ENCODE assay signal across 7 mouse cellular contexts in genomic region chr5:24452030-24452690, GRCm38 (mm10). TPM values are rescaled to one million over a fixed set of nuclear protein-coding genes. Genes with fewer than 3 reads are reported as not detected.
DNase-seq lines count a peak whose midpoint lies in the region; ATAC-seq and TF ChIP-seq lines count a peak whose summit lies in the region.

Gene Agap3, plus strand, starts transcription at chr5:24452177.

- H3K27me3 ChIP-seq in E14TG2a.4 (ENCODE audit: insufficient read depth, low read length): peaks cover 38% of the 10 kb centered on the region
- H3K27me3 ChIP-seq in embryonic facial prominence, embryonic 12.5 days: no peaks in the 10 kb centered on the region
- no peaks in the 10 kb centered on the region for H3K27me3 ChIP-seq in heart, embryonic 10.5 days (ENCODE audit: insufficient read depth, poor library complexity, severe bottlenecking)
- no peaks in the 10 kb centered on the region for H3K27me3 ChIP-seq in lung, embryonic 15.5 days

- WGBS in embryonic facial prominence, embryonic 12.5 days: under 1% methylated on average over 76 of the region's 85 CpGs
- under 1% methylated on average over 66 of the region's 85 CpGs for WGBS in heart, embryonic 10.5 days
- under 1% methylated on average over 73 of the region's 85 CpGs for WGBS in lung, embryonic 15.5 days

- H3K9me3 ChIP-seq in E14TG2a.4 (ENCODE audit: low read length): no peaks in the 10 kb centered on the region
- no peaks in the 10 kb centered on the region for H3K9me3 ChIP-seq in embryonic facial prominence, embryonic 12.5 days
- H3K9me3 ChIP-seq in heart, embryonic 10.5 days: no peaks in the 10 kb centered on the region
- no peaks in the 10 kb centered on the region for H3K9me3 ChIP-seq in lung, embryonic 15.5 days

- H3K36me3 ChIP-seq in E14TG2a.4 (ENCODE audit: insufficient read depth, low read length): peaks cover 17% of the 10 kb centered on the region; the same call in 1 of the 2 replicates
- peaks cover 2% of the 10 kb centered on the region; the same call in 1 of the 2 replicates for H3K36me3 ChIP-seq in embryonic facial prominence, embryonic 12.5 days
- peaks cover 6% of the 10 kb centered on the region; the same call in 1 of the 2 replicates for H3K36me3 ChIP-seq in heart, embryonic 10.5 days
- no peaks in the 10 kb centered on the region for H3K36me3 ChIP-seq in lung, embryonic 15.5 days

- DNase-seq in adrenal gland, adult 18-20 months (ENCODE audit: low spot score in 2 of 2): peak; percentile 43 to 48
- no peak for DNase-seq in heart, embryonic 10.5 days (ENCODE audit: low spot score)
- peak; percentile 56 to 65 for DNase-seq in kidney, postnatal 4 days
- DNase-seq in retina, embryonic 14.5 days (ENCODE audit: low spot score): peak; percentile 53

- H3K4me1 ChIP-seq in E14TG2a.4 (replicated peaks; ENCODE audit: low read depth, low read length): peaks cover 56% of the 10 kb centered on the region
- peaks cover 50% of the 10 kb centered on the region for H3K4me1 ChIP-seq in embryonic facial prominence, embryonic 12.5 days
- peaks cover 54% of the 10 kb centered on the region for H3K4me1 ChIP-seq in heart, embryonic 10.5 days
- H3K4me1 ChIP-seq in lung, embryonic 15.5 days: peaks cover 52% of the 10 kb centered on the region

- H3K4me2 ChIP-seq in embryonic facial prominence, embryonic 12.5 days (replicated peaks): peak within 1 kb of the TSS; percentile 97
- H3K4me2 ChIP-seq in lung, embryonic 15.5 days: peak within 1 kb of the TSS; percentile 91

- peak within 1 kb of the TSS; percentile 89 for H3K4me3 ChIP-seq in E14TG2a.4 (replicated peaks; ENCODE audit: low read length)
- peak within 1 kb of the TSS; percentile 84 for H3K4me3 ChIP-seq in embryonic facial prominence, embryonic 12.5 days
- peak within 1 kb of the TSS; percentile 88 for H3K4me3 ChIP-seq in heart, embryonic 10.5 days
- peak within 1 kb of the TSS; percentile 80 for H3K4me3 ChIP-seq in lung, embryonic 15.5 days

- TF ChIP-seq CTCF in E14TG2a.4 (conservative IDR thresholded peaks at IDR 0.05; ENCODE audit: low read length): no peak

- peak within 1 kb of the TSS; percentile 97 for H3K9ac ChIP-seq in embryonic facial prominence, embryonic 12.5 days
- H3K9ac ChIP-seq in lung, embryonic 15.5 days: peak within 1 kb of the TSS; percentile 81

- peak; percentile 37; the same call in 1 of the 2 replicates for ATAC-seq in embryonic facial prominence, embryonic 12.5 days (ENCODE audit: insufficient number of reproducible peaks, insufficient read depth, low FRiP score, low TSS enrichment)
- peak; percentile 56 for ATAC-seq in lung, embryonic 15.5 days (ENCODE audit: borderline replicate concordance, extremely low read depth, low FRiP score, low TSS enrichment)

- H3K27ac ChIP-seq in embryonic facial prominence, embryonic 12.5 days: peak within 1 kb of the TSS; percentile 97
- H3K27ac ChIP-seq in heart, embryonic 10.5 days: peak within 1 kb of the TSS; percentile 97
- H3K27ac ChIP-seq in lung, embryonic 15.5 days: peak within 1 kb of the TSS; percentile 90

RNA-seq across cellular contexts. Expression of gene Agap3, which starts in this region (rescaled TPM):
- 10 to 100 TPM; 79.5 to 94.0 TPM for total RNA-seq in adrenal gland, adult 18-20 months (2021)
- polyA plus RNA-seq in embryonic facial prominence, embryonic 12.5 days (2016; fragmentation: Nextera tagmentation; extraction: Ambion mirVana): 52.4 and 68.6 TPM in 2 replicates
- polyA plus RNA-seq in heart, embryonic 10.5 days (2016; fragmentation: Nextera tagmentation; extraction: Ambion mirVana): 20.1 and 30.1 TPM in 2 replicates
- polyA plus RNA-seq in lung, embryonic 15.5 days (2015; fragmentation: Nextera tagmentation; extraction: Ambion mirVana): 41.3 and 42.8 TPM in 2 replicates
